Mouse (Mus musculus) frontal cortex, postnatal 10 days (tissue): ENCODE measurements at regions not wholly inside any gene's neighbourhood (a gene's known extent, or its start where the extent isn't known, plus 50 kb on each side); places are given as distances from the start of the nearest gene placed in this dataset.

Experiments
- DNase-seq, 2 experiments: peaks; one replicate each; pipeline ENCODE4 v3.0.0; 2022; ENCODE audit warnings: low spot score in 2 of 2, mixed read lengths in 1 of 2

DNA sequence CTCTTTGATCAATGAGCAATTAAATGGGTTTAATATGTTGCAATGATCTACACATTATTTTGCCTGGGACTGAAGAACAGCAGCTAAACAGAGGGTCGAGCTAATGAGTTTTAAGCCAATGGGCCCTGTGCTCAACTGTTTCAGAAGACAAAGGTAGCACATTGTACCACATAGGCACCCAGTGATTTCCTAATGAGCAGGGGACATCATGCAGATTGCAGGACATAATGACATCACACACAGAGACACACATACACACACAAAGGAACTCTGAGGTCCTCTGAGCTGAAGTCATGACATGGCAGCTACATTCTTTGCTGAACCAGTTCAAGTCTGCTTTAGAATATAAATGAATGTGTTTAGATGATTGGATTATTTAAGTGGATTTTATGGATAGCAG, 71.9 kb downstream of the Zfp330 start:
- DNase-seq, result no peak

- no peak for DNase-seq
Measured at GRCm38 (mm10) chr8:82700471-82700870, 73.5 kb downstream of the Zfp330 start.

- DNase-seq, result no peak
Measured at GRCm38 (mm10) chr8:82699221-82699620, 74.7 kb downstream of the Zfp330 start.

DNA sequence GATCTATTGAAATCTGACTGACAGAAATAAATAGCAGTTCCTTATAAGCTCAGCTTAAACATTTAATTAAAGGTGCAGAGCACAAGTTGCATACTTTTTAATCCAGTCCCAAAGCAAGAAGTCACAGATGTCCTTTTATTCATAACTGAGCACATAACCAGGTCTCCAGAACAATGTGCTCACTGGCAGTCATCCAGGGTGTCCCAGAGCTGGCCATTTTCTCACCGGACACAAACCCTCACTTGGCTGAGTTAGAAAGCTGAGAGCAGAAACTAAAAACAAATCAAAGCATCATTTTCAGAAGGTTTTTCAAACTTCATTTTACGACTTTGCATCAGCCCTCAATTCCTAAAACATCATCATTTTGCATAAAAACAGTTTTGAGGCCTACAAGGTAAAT, 75.9 kb downstream of the Zfp330 start:
- DNase-seq, result no peak

DNA sequence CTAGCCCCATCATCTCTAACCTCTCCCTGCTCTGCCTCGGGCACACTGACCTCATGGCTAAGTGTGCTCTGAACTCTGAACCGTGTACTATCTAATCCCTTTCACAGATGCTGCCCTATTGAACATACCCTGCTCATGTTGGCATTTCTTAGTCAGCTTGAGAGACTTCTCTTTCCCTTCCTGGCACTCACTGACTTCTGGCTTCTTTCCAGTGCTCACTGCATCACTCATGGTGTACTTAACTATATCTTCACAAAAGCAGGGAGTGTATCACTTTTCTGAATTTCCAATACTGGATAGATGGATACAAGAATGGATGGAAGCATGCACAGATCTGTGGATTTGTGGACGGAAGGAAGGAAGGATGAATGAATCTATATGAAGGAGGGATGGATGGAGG, 80.9 kb downstream of the Zfp330 start:
- no peak for DNase-seq

DNA sequence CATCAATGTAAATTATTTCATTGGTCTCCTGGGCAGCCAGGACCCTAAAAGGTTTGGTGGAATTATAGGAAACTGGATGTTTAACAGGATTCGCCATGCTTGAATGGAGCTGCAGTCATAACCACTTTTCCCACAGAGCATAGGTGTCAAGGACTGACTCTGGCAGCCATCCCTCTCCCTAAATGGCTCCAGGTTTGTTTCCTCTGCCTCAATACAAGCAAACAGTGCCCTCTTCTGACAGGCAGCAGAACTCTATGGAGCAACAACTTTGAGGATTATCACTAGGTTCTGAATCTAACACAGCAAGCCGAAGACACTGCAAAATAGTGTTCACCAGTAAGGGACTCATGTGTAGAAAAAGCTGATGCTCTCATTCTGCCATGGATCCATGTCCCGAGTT, 84.6 kb downstream of the Zfp330 start:
- DNase-seq, result peak in 1 of 2 experiments; percentile 9

GRCm38 (mm10) chr8:82685966-82686365, 88.0 kb downstream of the Zfp330 start:
- DNase-seq, result no peak

DNA sequence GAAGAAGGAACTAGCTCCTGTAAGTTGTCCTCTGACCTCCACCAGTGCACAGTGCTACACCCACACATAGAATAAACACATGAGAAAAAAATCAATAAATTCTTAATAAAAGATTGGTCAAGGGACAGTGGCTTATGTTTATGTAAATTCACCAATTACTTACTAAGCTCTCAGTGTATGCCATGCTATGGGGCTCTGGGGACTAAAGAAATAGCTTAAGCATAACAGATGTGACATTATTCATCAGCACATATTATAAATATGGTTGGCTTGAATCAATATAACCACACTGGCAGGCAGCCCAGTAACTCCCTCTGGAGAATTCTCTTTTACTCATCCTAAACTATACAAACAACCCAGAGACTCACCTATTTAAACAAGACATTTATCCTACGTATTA, 95.2 kb downstream of the Zfp330 start:
- no peak for DNase-seq

- DNase-seq, result no peak
Measured at GRCm38 (mm10) chr8:82677781-82678180, 96.2 kb downstream of the Zfp330 start.

DNA sequence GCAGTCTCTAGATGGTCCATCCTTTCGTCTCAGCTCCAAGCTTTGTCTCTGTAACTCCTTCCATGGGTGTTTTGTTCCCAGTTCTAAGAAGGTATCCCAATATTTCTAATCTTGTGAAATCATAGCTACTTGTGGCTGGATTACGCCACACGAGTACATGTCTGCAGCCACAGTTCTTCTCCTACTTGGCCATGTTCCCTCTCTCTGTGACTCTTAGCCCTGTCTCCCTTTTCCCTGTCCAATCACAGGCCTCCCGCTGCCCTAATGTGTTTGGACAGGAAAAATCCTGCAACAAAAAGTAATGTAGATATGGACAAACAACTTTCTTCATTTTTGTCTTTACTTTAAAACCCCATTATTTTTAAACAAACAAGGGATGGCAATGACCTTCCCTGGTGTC, 104.7 kb downstream of the Zfp330 start:
- DNase-seq, result no peak

DNA sequence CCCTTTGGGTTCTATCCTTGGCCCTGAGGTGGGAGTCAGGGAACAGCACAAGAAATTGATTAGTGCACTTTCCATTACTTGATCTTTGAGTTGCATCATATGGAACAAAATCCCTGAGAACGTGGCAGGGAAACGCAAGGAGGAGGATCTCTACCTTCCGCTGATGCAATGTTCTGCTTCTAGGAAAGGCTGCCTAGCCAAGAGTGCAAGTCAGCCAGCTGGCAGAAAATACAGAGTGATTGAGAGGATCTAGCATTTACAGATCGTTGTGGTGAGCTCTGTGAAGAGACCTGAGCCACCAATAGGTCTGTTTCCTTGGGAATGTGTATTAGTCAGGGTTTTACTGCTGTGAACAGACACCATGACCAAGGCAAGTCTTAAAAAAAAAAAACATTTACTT, 108.8 kb downstream of the Zfp330 start:
- no peak for DNase-seq

- DNase-seq, result no peak
Measured at GRCm38 (mm10) chr8:82640502-82640901, 133.5 kb downstream of the Zfp330 start.

DNA sequence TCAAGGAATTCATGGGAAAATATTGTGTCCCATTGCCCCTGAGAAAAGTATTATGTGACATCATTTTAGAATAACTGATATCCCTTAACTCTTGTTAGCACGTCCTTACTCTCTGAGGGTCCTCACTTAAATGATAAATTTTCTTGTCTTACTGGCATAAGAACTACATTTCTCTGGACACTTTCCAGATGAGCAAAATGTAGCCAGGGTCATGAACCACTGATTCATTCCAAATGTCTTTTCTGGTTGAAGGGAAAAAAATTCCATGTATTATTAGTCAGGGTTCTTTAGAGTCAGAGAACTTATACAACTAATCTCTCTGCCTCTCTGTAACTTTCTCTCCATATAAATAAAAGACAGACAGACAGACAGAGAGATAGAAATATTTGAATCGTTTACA, 143.5 kb downstream of the Zfp330 start:
- DNase-seq, result no peak

GRCm38 (mm10) chr8:82623791-82624431, 150.0 kb downstream of the Zfp330 start:
- DNase-seq, result no peak

GRCm38 (mm10) chr8:82618668-82619067, 155.3 kb downstream of the Zfp330 start:
- no peak for DNase-seq

GRCm38 (mm10) chr8:82601556-82601955, 172.4 kb downstream of the Zfp330 start:
- DNase-seq, result no peak

- DNase-seq, result no peak
Measured at GRCm38 (mm10) chr8:82573434-82573833, 170.4 kb upstream of the Il15 start.

DNA sequence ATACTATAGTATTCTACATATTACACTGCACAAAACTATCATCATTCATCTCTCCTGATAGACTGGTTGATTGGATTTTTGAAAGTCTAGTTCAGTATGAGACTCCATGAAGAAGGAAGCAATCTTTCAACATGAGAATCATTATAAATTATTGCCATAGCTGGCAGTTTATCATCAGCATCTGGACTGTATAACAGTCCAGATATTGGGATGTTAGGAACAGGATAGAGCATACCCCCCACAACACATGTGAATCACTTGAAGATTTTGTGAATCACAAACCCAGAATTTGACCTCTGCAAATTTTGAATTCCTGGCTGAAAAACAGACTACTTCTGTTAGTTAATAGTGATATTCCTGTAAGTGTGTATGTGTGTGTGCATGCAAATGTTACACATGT, 135.1 kb upstream of the Il15 start:
- no peak for DNase-seq

DNA sequence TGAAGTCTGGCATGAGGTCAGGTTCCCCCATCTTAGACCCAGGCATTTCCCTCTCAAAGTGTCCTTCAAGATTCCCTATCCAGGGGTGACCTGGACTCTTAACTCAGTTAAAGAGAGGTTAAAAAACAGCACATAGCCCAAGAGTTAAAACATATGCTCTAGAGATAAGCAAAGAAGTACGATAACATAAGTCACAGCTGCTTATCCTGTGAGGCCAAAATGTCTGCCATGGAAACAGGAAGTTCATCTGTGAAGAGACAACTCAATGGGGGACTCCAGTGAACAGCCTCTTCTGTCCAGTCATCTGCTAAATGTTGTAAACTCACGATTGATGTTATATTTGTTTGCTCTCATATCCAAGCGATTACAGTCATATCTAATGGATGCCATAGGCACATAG, 126.1 kb upstream of the Il15 start:
- no peak for DNase-seq

DNA sequence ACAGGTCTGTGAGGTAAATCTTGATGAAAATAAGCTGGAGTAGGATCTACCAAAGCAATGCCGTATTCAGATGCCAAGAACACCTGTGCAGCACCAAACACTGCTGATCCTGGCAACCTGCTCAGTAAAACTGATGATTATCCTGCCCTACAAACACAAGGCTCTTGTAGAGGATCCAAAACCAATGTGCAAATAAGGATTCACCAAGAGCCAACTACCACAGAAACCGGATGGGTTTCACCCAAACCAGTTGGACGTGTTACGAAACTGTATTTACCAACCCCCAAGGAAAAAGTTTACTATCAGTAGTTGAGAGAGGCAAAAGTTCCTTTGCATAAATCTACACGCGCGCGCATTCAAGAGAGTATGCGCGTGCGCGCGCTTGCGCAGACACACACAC, 120.8 kb upstream of the Il15 start:
- no peak for DNase-seq

DNA sequence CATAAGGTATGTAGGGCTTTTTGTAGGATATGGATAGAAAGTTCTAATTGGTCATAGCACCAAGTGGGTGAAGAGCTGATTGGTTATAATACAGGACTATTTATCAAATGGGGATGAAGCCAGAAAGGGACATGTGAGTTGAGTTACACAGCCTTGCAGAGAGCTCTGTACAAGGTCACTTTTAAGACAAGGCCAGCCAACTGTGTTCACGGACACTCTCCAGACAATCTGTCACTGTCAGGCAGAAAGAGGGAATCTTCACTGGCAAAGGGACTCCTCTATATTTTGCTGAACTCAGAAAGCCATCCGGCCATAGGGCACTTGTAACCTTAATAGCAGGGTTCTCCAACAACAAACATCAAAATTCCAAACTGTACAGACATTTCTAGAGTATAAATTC, 95.5 kb upstream of the Il15 start:
- no peak for DNase-seq

GRCm38 (mm10) chr8:82477856-82478255, 74.8 kb upstream of the Il15 start:
- DNase-seq, result no peak

GRCm38 (mm10) chr8:82477426-82477769, 74.4 kb upstream of the Il15 start:
- no peak for DNase-seq

- DNase-seq, result no peak
Measured at GRCm38 (mm10) chr8:82476708-82477425, 73.8 kb upstream of the Il15 start.
